Mouse (Mus musculus) effector memory CD4-positive, alpha-beta T cell, adult 5 months (primary cell): Measurements from ENCODE around the gene 5730409E04Rik. TPM values are rescaled to one million over a fixed set of nuclear protein-coding genes. Genes with fewer than 3 reads are reported as not detected.

ENCODE experiments used
- polyA plus RNA-seq: library from polyadenylated mRNA; unstranded; fragments of 100-300 nt; shearing (Covaris generic); gene quantifications from one replicate; pipeline ENCODE4 v1.2.1, GENCODE M21; 2017

5730409E04Rik gene
- not detected for polyA plus RNA-seq

GRCm38 (mm10) chr4:126609606-126610181, at the start of gene 5730409E04Rik:
Gene 5730409E04Rik (plus strand): TSS chr4:126609818.

Other genes starting within 250 kb of the 5730409E04Rik start
- 42.0 TPM for gene Ago3, start 180.3 kb upstream of the 5730409E04Rik start, polyA plus RNA-seq
- 4.2 TPM for gene Ago1, start 141.2 kb upstream of the 5730409E04Rik start, polyA plus RNA-seq
- gene Ago4, start 76.3 kb upstream of the 5730409E04Rik start, polyA plus RNA-seq: 0.50 TPM
- gene Clspn, start 52.9 kb upstream of the 5730409E04Rik start, polyA plus RNA-seq: 1.7 TPM
- 177 TPM for gene Psmb2, start 67.8 kb downstream of the 5730409E04Rik start, polyA plus RNA-seq
- gene Tfap2e, start 126.4 kb downstream of the 5730409E04Rik start, polyA plus RNA-seq: not detected
- 31.9 TPM for gene Ncdn, start 143.6 kb downstream of the 5730409E04Rik start, polyA plus RNA-seq
- gene AU040320, start 143.7 kb downstream of the 5730409E04Rik start, polyA plus RNA-seq: 37.7 TPM